Mouse (Mus musculus) heart, embryonic 16.5 days (tissue): Measurements from ENCODE around the gene Clcn1. TPM values are rescaled to one million over a fixed set of nuclear protein-coding genes. Genes with fewer than 3 reads are reported as not detected.

Experiments used
- ATAC-seq: fragments of 200-750 bp; cut with Nextera tagmentation; replicated peaks from 2 replicates; pipeline ENCODE4 v1.8.0; 2017; ENCODE audit warnings: moderate number of reproducible peaks; ENCODE audit not compliant: insufficient read depth, low FRiP score; ENCODE audit errors: extremely low read depth
- H3K27ac ChIP-seq: fragments of 300-500 bp; sonication (generic); 2 replicates; pipeline ENCODE4 v1.5.1; 2014; ENCODE audit warnings: mild to moderate bottlenecking, low read length, control low read depth, moderate library complexity
- H3K27me3 ChIP-seq: fragments of 300-500 bp; sonication (generic); 2 replicates; pipeline ENCODE4 v1.6.1; 2014; ENCODE audit warnings: low read length, mixed read lengths; ENCODE audit not compliant: control insufficient read depth, insufficient read depth
- H3K36me3 ChIP-seq: fragments of 300-500 bp; sonication (generic); 2 replicates; pipeline ENCODE4 v1.6.1; 2014; ENCODE audit not compliant: control insufficient read depth, insufficient read depth
- H3K4me1 ChIP-seq: fragments of 300-500 bp; sonication (generic); 2 replicates; pipeline ENCODE4 v1.6.1; 2014; ENCODE audit warnings: low read length, mixed read lengths; ENCODE audit not compliant: control insufficient read depth, insufficient read depth
- H3K4me2 ChIP-seq: fragments of 300-500 bp; sonication (generic); 2 replicates; pipeline ENCODE4 v1.6.1; 2014; ENCODE audit warnings: low read depth, mild to moderate bottlenecking, control low read depth, low read length
- H3K4me3 ChIP-seq: fragments of 300-500 bp; sonication (generic); 2 replicates; pipeline ENCODE4 v1.5.1; 2014; ENCODE audit warnings: mild to moderate bottlenecking, control low read depth, low read length
- H3K9ac ChIP-seq: fragments of 300-500 bp; sonication (generic); 2 replicates; pipeline ENCODE4 v1.6.1; 2014; ENCODE audit warnings: low read length, control low read depth
- H3K9me3 ChIP-seq: fragments of 300-500 bp; sonication (generic); replicated peaks from 2 replicates; pipeline ENCODE4 v1.6.1; 2016; ENCODE audit warnings: low read length; ENCODE audit not compliant: control insufficient read depth
- WGBS: fragments of 180-500 bp; shearing (Covaris S2); extraction: QIAGEN DNeasy Blood & Tissue Kit; methylation state at CpG from one replicate; pipeline ENCODE4 v1.1.7; 2014; 5-methylcytosine and 5-hydroxymethylcytosine counted together
- polyA plus RNA-seq: library from polyadenylated mRNA; unstranded; fragments of >200 nt; fragmentation: Nextera tagmentation; extraction: Ambion mirVana; gene quantifications from 2 replicates; pipeline ENCODE4 v1.2.1, GENCODE M21; 2015

Clcn1 gene
- polyA plus RNA-seq, 1 experiment from 2014 or later = 0.45 TPM

- WGBS = 88% methylated on average over 15 of the region's 15 CpGs
- H3K27ac ChIP-seq = no peak overlapping the region
- ATAC-seq = no peak
These were observed 78.1 kb downstream of the Clcn1 start for GRCm38 (mm10) chr6:42364607-42365006.

GRCm38 (mm10) chr6:42365215-42365614, 78.7 kb downstream of the Clcn1 start:
- no peaks in the 10 kb centered on the region for H3K9me3 ChIP-seq
- peaks cover under 1% of the 10 kb centered on the region; the same call in 1 of the 2 replicates for H3K36me3 ChIP-seq
- ATAC-seq = no peak
- H3K9ac ChIP-seq = no peak overlapping the region
- 90% methylated on average over 6 of the region's 6 CpGs for WGBS
- no peak overlapping the region for H3K27ac ChIP-seq
- H3K4me3 ChIP-seq = no peak overlapping the region
- H3K4me1 ChIP-seq = peaks cover 30% of the 10 kb centered on the region
- H3K4me2 ChIP-seq = no peak overlapping the region
- H3K27me3 ChIP-seq = no peaks in the 10 kb centered on the region

More at GRCm38 (mm10) chr6:42364607-42365006, 78.1 kb downstream of the Clcn1 start:
- H3K4me3 ChIP-seq = no peak overlapping the region
- peaks cover 5% of the 10 kb centered on the region for H3K36me3 ChIP-seq
- no peaks in the 10 kb centered on the region for H3K9me3 ChIP-seq
- H3K4me2 ChIP-seq = no peak overlapping the region
- no peaks in the 10 kb centered on the region for H3K27me3 ChIP-seq
- no peak overlapping the region for H3K9ac ChIP-seq
- H3K4me1 ChIP-seq = peaks cover 30% of the 10 kb centered on the region

Other genes with a start within 250 kb of the Clcn1 start
- gene Sva, start 248.3 kb upstream of the Clcn1 start, polyA plus RNA-seq = not detected in 2 replicates
- gene Tas2r139, start 145.7 kb upstream of the Clcn1 start, polyA plus RNA-seq = not detected in 2 replicates
- gene Tas2r144, start 71.4 kb upstream of the Clcn1 start, polyA plus RNA-seq = not detected in 2 replicates
- 18.4 and 20.0 TPM in 2 replicates for gene Gstk1, start 40.8 kb upstream of the Clcn1 start, polyA plus RNA-seq
- gene Tmem139, start 24.7 kb upstream of the Clcn1 start, polyA plus RNA-seq = 0.20 and 0.34 TPM in 2 replicates
- gene Casp2, start 21.7 kb upstream of the Clcn1 start, polyA plus RNA-seq = 34.3 and 38.7 TPM in 2 replicates
- gene Fam131b, start 38.0 kb downstream of the Clcn1 start, polyA plus RNA-seq = 0.17 and 0.21 TPM in 2 replicates
- gene Zyx, start 62.9 kb downstream of the Clcn1 start, polyA plus RNA-seq = 152 and 159 TPM in 2 replicates
- gene Epha1, start 86.6 kb downstream of the Clcn1 start, polyA plus RNA-seq = 1.9 and 2.9 TPM in 2 replicates
- gene Tas2r143, start 113.6 kb downstream of the Clcn1 start, polyA plus RNA-seq = not detected in 2 replicates
- gene Tas2r135, start 118.7 kb downstream of the Clcn1 start, polyA plus RNA-seq = not detected in 2 replicates
- not detected in 2 replicates for gene Tas2r126, start 147.8 kb downstream of the Clcn1 start, polyA plus RNA-seq
- gene Olfr458, start 178.5 kb downstream of the Clcn1 start, polyA plus RNA-seq = not detected in 2 replicates
- gene Olfr457, start 189.7 kb downstream of the Clcn1 start, polyA plus RNA-seq = not detected in 2 replicates
- gene Olfr456, start 200.5 kb downstream of the Clcn1 start, polyA plus RNA-seq = 0.14 and 0.18 TPM in 2 replicates